Mouse (Mus musculus) macrophage (primary cell): Measurements from ENCODE around the gene Rassf1. TPM values are rescaled to one million over a fixed set of nuclear protein-coding genes. Genes with fewer than 3 reads are reported as not detected.
"Not testable (repeated sequence)": the region's sequence is repeated elsewhere in the genome, so short reads cannot be mapped to it uniquely, and the experiment has no call there.

ENCODE experiments used
- H3K27ac ChIP-seq: fragments of 350-480 bp; formaldehyde crosslinking; 2 replicates; pipeline ENCODE4 v1.9.0; 2021
- H3K36me3 ChIP-seq: fragments of 350-480 bp; formaldehyde crosslinking; 2 replicates; pipeline ENCODE4 v1.9.0; 2021; ENCODE audit errors: inconsistent target
- H3K4me3 ChIP-seq: fragments of 350-480 bp; formaldehyde crosslinking; 2 replicates; pipeline ENCODE4 v1.9.0; 2021; ENCODE audit errors: inconsistent target
- H3K79me2 ChIP-seq: fragments of 350-480 bp; formaldehyde crosslinking; 2 replicates; pipeline ENCODE4 v1.9.0; 2021; ENCODE audit errors: inconsistent target
- WGBS: methylation state at CpG from one replicate; pipeline ENCODE4 v1.1.7; 2026; ENCODE audit warnings: inconsistent platforms; ENCODE audit not compliant: missing documents; 5-methylcytosine and 5-hydroxymethylcytosine counted together
- polyA plus RNA-seq: library from polyadenylated mRNA; stranded (reverse); fragments of 250-400 nt; gene quantifications from 3 replicates; pipeline ENCODE4 v1.2.4, GENCODE M21; 2018; ENCODE audit warnings: inconsistent platforms

The Rassf1 gene
- polyA plus RNA-seq, 1 experiment from 2014 or later = 23.0 TPM

GRCm38 (mm10) chr9:107573774-107574173, 22.4 kb downstream of the Rassf1 start:
- not testable (repeated sequence) for H3K36me3 ChIP-seq, H3K27ac ChIP-seq, H3K4me3 ChIP-seq
- H3K79me2 ChIP-seq = peaks cover 31% of the 10 kb centered on the region
- WGBS = 89% methylated on average over 6 of the region's 6 CpGs

- H3K4me3 ChIP-seq = no peak overlapping the region
- peaks cover 10% of the 10 kb centered on the region; the same call in 1 of the 2 replicates for H3K36me3 ChIP-seq
- 96% methylated on average over 14 of the region's 14 CpGs for WGBS
- H3K27ac ChIP-seq = peak overlapping the region; percentile 54; the same call in 1 of the 2 replicates
- H3K79me2 ChIP-seq = peaks cover 22% of the 10 kb centered on the region
Measured at GRCm38 (mm10) chr9:107575579-107576356, 24.4 kb downstream of the Rassf1 start.

- H3K27ac ChIP-seq = peak within 1 kb of the TSS; percentile 95
- H3K4me3 ChIP-seq = peak within 1 kb of the TSS; percentile 60
- peaks cover 29% of the 10 kb centered on the region for H3K79me2 ChIP-seq
- peaks cover 10% of the 10 kb centered on the region; the same call in 1 of the 2 replicates for H3K36me3 ChIP-seq
- WGBS = 54% methylated on average over 16 of the region's 16 CpGs
Measured at GRCm38 (mm10) chr9:107576357-107577107, 25.2 kb downstream of the Rassf1 start, which contains the start of gene Hyal1. Gene Hyal1, plus strand, starts transcription at chr9:107576927.

GRCm38 (mm10) chr9:107577871-107578270, 26.5 kb downstream of the Rassf1 start:
- H3K79me2 ChIP-seq = peaks cover 29% of the 10 kb centered on the region
- H3K36me3 ChIP-seq = no peaks in the 10 kb centered on the region
- peak overlapping the region; percentile 60 for H3K4me3 ChIP-seq
- peak overlapping the region; percentile 95 for H3K27ac ChIP-seq
- 93% methylated on average over 10 of the region's 10 CpGs for WGBS

- no peaks in the 10 kb centered on the region for H3K36me3 ChIP-seq
- peak within 1 kb of the TSS; percentile 83 for H3K4me3 ChIP-seq
- peaks cover 29% of the 10 kb centered on the region for H3K79me2 ChIP-seq
- H3K27ac ChIP-seq = peak within 1 kb of the TSS; percentile 95
- 90% methylated on average over 2 of the region's 3 CpGs for WGBS
Measured at GRCm38 (mm10) chr9:107578587-107578986, 27.2 kb downstream of the Rassf1 start, which contains the start of gene Naa80. Gene Naa80, plus strand, starts transcription at chr9:107578887.

DNA sequence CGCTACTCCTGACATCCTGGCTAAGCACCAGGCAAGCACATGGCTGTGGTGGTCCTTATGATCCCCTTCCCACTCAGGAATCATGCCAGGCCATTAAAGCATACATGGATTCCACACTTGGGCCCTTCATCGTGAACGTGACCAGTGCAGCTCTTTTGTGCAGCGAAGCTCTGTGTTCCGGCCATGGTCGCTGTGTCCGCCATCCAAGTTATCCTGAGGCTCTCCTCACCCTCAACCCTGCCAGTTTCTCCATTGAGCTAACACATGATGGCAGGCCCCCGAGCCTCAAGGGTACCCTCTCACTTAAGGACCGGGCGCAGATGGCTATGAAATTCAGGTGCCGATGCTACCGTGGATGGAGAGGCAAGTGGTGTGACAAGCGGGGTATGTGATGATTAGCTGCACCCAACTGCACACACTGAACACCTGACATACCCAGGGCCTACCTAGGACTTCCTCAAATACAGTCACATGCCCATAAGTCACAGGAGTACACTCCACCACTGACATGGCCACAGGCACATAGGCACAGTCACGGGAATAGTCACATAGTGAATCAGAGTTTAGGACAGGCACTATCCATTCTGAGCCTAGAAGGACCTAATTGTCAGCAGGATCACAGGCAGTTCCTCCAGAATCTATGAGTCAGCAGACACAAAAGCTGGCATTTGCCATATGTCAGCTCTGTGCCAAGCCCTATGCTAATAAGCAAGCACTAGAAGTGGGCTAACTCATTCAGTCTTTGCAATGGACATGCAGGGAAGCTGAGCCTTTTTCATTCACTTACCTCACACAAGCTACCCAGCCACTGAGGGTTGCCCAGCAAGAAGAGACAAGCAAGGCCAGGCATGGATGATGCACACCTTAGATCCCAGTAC, 27.9 kb downstream of the Rassf1 start:
- WGBS = 84% methylated on average over 14 of the region's 14 CpGs
- no peaks in the 10 kb centered on the region for H3K36me3 ChIP-seq
- H3K27ac ChIP-seq = peak overlapping the region; percentile 95
- peak overlapping the region; percentile 83; the same call in 1 of the 2 replicates for H3K4me3 ChIP-seq
- H3K79me2 ChIP-seq = peaks cover 29% of the 10 kb centered on the region

DNA sequence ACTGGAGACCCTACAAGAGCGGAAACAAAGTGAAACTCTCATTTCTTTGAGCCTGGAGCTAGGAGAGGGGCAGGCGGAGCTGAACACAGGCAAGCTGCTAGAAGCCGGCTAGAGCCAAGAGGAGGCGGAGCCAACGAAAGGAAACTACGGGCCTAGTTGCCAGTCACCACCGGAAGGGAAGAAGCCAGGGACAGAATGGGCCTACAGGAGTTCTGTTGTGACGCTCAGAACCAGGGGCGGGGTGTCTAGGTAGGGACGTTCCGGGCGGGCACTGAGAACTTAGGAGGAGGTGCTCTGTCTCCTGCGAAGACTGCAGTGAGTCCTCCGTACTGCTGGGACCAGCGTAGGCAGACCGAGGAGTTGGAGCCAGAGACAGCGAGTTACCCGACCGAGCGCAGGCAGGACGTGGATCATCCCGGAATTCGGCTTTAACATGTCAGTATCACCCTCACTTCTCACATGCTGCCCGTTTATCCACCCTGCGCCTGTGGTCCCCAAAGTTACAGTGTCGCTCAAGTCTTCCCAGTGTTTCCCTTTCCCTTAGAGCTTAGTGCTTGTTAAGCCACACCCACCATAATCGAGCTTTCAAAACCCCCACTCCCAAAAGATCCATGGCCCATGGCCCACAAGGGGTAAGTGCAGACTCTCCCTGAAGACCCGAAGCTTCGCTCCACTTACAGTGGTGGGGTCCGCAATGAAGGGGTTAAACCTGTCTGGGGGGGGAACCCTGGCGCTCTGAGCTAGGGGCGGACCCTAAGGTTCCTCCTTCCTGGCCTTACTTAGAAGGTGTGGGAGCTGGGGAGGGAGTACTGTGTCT, 29.4 kb downstream of the Rassf1 start, which contains the start of gene Hyal3:
TSS of gene Hyal3 (plus strand) at position 318 of the 817 bp plus-strand sequence.
- WGBS = under 1% methylated on average over 32 of the region's 32 CpGs
- Histone ChIP-seq H3K79me2 (peaks cover 29% of the 10 kb centered on the region), H3K36me3 (no peaks in the 10 kb centered on the region), H3K4me3 (peak within 1 kb of the TSS; percentile 83), H3K27ac (peak within 1 kb of the TSS; percentile 95)

- peak overlapping the region; percentile 95 for H3K27ac ChIP-seq
- 40% methylated on average over 4 of the region's 4 CpGs for WGBS
- H3K36me3 ChIP-seq = no peaks in the 10 kb centered on the region
- peak overlapping the region; percentile 83 for H3K4me3 ChIP-seq
- H3K79me2 ChIP-seq = peaks cover 29% of the 10 kb centered on the region
Measured at GRCm38 (mm10) chr9:107581584-107581983, 30.2 kb downstream of the Rassf1 start.

DNA sequence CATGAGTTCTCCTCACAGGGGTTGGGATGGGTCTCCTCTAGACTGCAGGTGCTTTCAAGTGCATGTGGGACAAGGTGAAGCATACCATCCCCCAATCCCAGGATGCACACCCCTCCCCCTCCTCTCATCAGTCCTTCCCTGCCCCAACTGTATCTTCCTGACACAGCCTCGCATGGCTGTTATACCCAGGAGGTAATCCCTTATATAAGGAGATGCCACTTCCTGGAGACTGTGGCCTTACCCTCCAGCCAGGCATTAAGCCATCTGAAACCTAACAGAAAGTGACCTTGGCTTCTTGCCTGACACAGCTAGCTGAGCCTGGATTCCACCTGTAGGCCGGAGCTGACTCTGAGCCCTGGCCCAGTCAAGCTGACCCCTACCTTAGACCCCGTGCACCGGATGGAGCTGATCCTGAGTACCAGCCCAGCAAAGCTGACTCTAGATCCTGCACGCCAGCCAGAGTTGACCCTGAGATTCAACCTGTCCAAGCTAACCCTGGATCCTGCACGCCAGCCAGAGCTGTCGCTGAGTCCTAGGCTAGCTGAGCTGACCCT, 31.2 kb downstream of the Rassf1 start:
- H3K4me3 ChIP-seq = no peak overlapping the region
- WGBS = 88% methylated on average over 7 of the region's 7 CpGs
- H3K36me3 ChIP-seq = no peaks in the 10 kb centered on the region
- H3K27ac ChIP-seq = no peak overlapping the region
- H3K79me2 ChIP-seq = peaks cover 21% of the 10 kb centered on the region

DNA sequence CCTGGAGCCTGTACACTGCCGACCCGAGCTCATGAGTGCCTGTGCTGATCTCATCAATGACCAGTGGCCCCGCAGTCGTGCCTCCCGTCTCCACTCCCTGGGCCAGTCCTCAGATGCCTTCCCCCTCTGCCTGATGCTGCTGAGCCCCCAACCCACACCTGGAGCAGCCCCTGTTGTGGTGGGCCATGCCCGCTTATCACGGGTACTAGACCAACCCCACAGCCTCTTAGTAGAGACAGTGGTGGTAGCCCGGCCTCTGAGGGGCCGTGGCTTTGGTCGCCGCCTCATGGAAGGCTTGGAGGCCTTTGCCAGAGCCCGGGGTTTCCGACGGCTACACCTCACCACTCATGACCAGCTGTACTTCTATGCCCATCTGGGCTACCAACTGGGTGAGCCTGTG, 31.8 kb downstream of the Rassf1 start:
- no peaks in the 10 kb centered on the region for H3K36me3 ChIP-seq
- no peak overlapping the region for H3K27ac ChIP-seq
- 90% methylated on average over 14 of the region's 14 CpGs for WGBS
- H3K79me2 ChIP-seq = peaks cover 19% of the 10 kb centered on the region
- no peak overlapping the region for H3K4me3 ChIP-seq

DNA sequence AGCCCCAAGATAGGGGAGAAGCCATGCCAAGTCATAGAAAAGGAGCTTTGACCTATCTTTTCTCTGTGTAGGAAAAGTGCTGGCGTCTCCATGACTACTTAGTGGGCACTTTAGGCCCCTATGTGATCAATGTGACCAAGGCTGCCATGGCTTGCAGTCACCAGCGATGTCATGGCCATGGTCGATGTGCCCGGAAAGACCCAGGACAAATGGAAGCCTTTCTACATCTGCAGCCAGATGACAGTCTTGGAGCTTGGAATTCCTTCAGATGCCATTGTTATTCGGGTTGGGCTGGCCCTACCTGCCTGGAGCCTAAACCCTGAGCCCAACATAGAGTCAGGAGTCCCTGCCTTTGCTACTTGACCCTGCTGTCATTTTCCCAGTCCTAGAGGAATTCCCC, 35.1 kb downstream of the Rassf1 start:
- 91% methylated on average over 5 of the region's 5 CpGs for WGBS
- Histone ChIP-seq H3K36me3 (peaks cover 7% of the 10 kb centered on the region; the same call in 1 of the 2 replicates), H3K27ac (no peak overlapping the region), H3K79me2 (peaks cover 13% of the 10 kb centered on the region; the same call in 1 of the 2 replicates), H3K4me3 (no peak overlapping the region)

GRCm38 (mm10) chr9:107586974-107587832, 35.8 kb downstream of the Rassf1 start, which contains the start of gene Ifrd2:
Gene Ifrd2, plus strand, starts transcription at chr9:107587642.
- Histone ChIP-seq H3K36me3 (peaks cover 13% of the 10 kb centered on the region; the same call in 1 of the 2 replicates), H3K4me3 (peak within 1 kb of the TSS; percentile 63), H3K79me2 (peaks cover 13% of the 10 kb centered on the region; the same call in 1 of the 2 replicates), H3K27ac (peak within 1 kb of the TSS; percentile 32)
- whole genome bisulfite sequencing = 3% methylated on average over 41 of the region's 46 CpGs
